Mouse (Mus musculus): ENCODE results near the gene Inava. TPM values are rescaled to one million over a fixed set of nuclear protein-coding genes. Genes with fewer than 3 reads are reported as not detected.

The Inava gene
- 3.3 TPM in 2 replicates for polyA plus RNA-seq (2012; rRNA removed)

DNA sequence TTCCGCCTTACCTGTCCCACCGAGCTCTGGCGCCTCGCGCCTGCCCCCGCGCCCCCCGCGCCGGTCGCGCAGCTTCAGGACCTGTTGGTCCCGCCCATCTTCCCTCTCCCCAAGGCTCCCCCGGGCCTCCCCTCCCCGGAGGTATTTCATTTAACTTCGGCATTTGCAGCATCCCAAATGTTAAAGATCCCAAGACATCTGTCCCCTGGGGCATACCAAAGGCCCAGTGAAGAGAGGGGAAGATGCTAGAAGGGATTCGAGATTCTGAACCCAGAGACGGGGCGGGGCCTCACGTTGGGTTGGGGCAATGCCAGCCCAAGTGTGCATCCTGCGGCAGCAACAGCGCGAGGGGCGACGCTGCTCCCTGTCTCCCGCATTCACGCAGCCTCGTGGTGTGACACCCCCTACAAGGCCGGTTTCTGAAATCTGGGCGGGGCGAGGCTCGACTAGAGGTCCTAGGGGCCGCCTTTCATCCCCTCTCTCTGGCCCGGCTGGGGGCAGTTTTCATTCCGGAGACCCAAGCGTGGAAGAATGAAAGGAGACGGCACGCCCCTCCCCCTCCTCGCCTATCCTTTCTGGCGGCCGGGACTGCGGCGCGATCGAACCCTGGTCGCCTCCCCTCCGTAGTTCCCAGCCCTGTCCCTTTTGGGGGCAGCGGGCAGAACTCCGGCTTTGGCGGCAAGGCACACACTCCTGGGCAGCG is at the start of gene Inava:
Gene Inava, minus strand, starts transcription at position 373 of the 703 bp plus-strand sequence.
- no peak within 1 kb of the TSS for H3K27ac ChIP-seq (ENCODE audit: insufficient read depth, low read length)
- TF ChIP-seq POLR2A (IDR thresholded peaks at IDR 0.05; ENCODE audit: extremely low read depth, insufficient read depth, low read length) (no peak), CTCF (IDR thresholded peaks at IDR 0.05; ENCODE audit: extremely low read depth, insufficient read depth, low read length) (no peak)
- peak within 1 kb of the TSS; percentile 44 for H3K4me3 ChIP-seq (ENCODE audit: insufficient read depth, low read length)
- no peaks in the 10 kb centered on the region for H3K4me1 ChIP-seq (ENCODE audit: control insufficient read depth, insufficient read depth, low read length)

DNA sequence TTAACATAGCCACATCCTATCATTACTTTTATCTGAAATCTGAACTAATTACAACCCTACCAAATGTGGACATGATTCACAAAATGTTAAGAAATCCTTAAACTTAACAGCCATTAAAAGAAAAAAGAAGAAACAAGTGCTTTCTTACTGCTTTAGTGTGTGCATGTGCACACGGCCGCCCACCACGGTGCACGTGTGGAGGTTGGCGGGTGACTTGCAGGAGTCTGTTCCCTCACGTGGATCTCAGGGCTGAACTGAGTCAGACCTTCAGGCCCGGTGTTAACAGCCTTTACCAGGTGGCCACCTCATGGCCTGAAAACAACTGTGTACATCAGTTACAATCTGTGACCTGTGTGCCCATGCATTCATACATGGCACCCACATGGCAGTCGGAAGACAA is 43.3 kb upstream of the Inava start:
- peaks cover 2% of the 10 kb centered on the region; the same call in 1 of the 2 replicates for H3K4me1 ChIP-seq (ENCODE audit: control insufficient read depth, insufficient read depth, low read length)
- TF ChIP-seq POLR2A (IDR thresholded peaks at IDR 0.05; ENCODE audit: extremely low read depth, insufficient read depth, low read length) (no peak), CTCF (IDR thresholded peaks at IDR 0.05; ENCODE audit: extremely low read depth, insufficient read depth, low read length) (no peak)
- no peak overlapping the region for H3K27ac ChIP-seq (ENCODE audit: insufficient read depth, low read length)
- no peak overlapping the region for H3K4me3 ChIP-seq (ENCODE audit: insufficient read depth, low read length)

DNA sequence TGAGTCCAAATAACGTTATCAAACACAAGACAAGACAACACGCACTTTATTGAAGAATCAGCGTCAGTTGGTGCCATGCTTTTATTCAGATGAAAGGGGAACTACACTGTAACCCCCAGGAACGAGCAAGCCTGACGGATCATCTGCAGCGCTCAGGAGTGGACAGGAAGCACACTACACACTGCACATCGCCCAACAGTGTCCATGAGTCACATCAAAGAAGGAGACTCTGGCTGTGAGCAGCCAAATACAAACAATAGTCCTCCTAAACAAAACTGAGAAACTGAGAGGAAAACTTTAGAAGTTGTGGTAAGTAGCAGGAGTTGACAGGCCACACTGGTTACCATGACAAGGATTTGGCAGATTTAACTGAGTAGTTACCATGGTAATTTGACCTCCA is 34.2 kb upstream of the Inava start:
- TF ChIP-seq POLR2A (IDR thresholded peaks at IDR 0.05; ENCODE audit: extremely low read depth, insufficient read depth, low read length) (no peak), CTCF (IDR thresholded peaks at IDR 0.05; ENCODE audit: extremely low read depth, insufficient read depth, low read length) (no peak)
- Histone ChIP-seq H3K27ac (ENCODE audit: insufficient read depth, low read length) (no peak overlapping the region), H3K4me3 (ENCODE audit: insufficient read depth, low read length) (no peak overlapping the region), H3K4me1 (ENCODE audit: control insufficient read depth, insufficient read depth, low read length) (no peaks in the 10 kb centered on the region)

DNA sequence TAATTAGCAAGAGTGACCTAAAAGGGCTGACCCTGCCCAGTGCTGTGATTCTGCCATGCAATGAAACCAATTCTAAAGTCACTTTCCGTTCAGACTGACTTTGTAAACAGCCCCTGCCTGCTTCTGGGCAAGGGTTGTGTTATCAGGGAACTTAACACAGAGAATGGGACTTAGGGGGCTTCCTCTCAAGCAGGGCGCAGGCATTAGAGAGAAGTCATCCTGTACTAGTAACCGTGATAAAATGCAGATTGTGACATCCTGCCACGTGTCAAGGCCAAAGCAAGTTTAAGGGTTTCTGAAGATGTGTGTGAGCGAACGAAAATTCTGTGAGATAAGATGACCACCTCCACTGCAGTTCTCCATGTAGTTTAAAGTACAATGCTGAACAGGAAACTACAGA is 32.1 kb upstream of the Inava start:
- H3K4me3 ChIP-seq (ENCODE audit: insufficient read depth, low read length), result no peak overlapping the region
- no peaks in the 10 kb centered on the region for H3K4me1 ChIP-seq (ENCODE audit: control insufficient read depth, insufficient read depth, low read length)
- TF ChIP-seq CTCF (IDR thresholded peaks at IDR 0.05; ENCODE audit: extremely low read depth, insufficient read depth, low read length) (no peak), POLR2A (IDR thresholded peaks at IDR 0.05; ENCODE audit: extremely low read depth, insufficient read depth, low read length) (no peak)
- H3K27ac ChIP-seq (ENCODE audit: insufficient read depth, low read length), result no peak overlapping the region

DNA sequence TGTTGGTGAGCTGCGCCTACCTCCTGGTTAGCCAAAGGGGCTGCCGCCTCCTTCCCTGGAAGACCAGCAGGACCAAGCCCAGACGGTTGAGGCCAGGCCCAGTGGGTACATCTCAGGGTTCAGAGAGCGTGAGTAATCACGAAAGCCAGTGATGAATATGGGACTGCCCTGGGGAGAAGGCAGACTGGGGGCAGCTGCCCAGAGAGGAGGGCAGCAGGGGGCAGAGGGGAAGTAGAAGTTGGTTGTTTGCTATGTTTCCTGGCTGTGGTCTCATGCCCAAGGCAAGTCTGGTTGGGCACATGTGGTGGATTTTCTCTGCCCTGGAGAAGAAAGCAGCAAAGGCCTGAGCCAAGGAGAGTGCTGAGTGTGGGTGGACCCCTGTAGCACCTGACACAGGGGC is 29.3 kb upstream of the Inava start:
- Histone ChIP-seq H3K4me3 (ENCODE audit: insufficient read depth, low read length) (no peak overlapping the region), H3K27ac (ENCODE audit: insufficient read depth, low read length) (no peak overlapping the region), H3K4me1 (ENCODE audit: control insufficient read depth, insufficient read depth, low read length) (peaks cover 3% of the 10 kb centered on the region; the same call in 1 of the 2 replicates)
- no peak for TF ChIP-seq CTCF (IDR thresholded peaks at IDR 0.05; ENCODE audit: extremely low read depth, insufficient read depth, low read length)
- no peak for TF ChIP-seq POLR2A (IDR thresholded peaks at IDR 0.05; ENCODE audit: extremely low read depth, insufficient read depth, low read length)

DNA sequence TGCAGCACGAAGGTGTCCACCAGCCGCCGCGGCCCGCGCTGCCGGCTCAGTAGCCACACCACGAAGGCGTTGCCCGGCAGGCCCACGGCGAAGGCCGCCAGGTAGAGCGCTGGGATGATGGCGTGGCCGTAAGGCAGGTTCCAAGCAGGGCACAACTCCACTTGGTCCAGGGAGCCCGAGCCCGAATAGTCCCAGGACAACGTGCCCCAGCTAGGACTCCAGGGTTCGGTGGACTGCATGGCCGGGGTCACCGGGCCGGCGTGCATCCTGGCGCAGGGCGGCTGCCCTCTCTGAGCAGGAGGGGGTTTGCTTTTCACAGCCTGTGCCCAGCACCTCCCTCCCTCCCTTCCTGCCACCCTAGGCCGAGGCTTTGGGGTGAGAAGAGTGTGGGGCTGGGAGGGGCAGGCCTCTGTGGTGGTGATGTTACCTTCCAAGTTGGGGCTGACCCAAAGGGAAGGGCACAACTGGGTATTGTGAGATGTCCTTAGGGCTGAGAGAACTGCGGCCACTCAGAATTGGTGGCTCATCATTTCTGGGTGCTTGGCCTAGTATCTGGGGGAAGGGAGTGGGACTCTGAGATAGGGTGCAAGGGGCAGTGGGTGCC is 26.7 kb upstream of the Inava start, which contains the start of gene Gpr25:
Gene Gpr25, minus strand, starts transcription at position 239 of the 604 bp plus-strand sequence.
- TF ChIP-seq CTCF (IDR thresholded peaks at IDR 0.05; ENCODE audit: extremely low read depth, insufficient read depth, low read length) (no peak), POLR2A (IDR thresholded peaks at IDR 0.05; ENCODE audit: extremely low read depth, insufficient read depth, low read length) (no peak)
- H3K4me1 ChIP-seq (ENCODE audit: control insufficient read depth, insufficient read depth, low read length), result peaks cover 3% of the 10 kb centered on the region; the same call in 1 of the 2 replicates
- peak within 1 kb of the TSS; percentile 88 for H3K4me3 ChIP-seq (ENCODE audit: insufficient read depth, low read length)
- H3K27ac ChIP-seq (ENCODE audit: insufficient read depth, low read length), result peak within 1 kb of the TSS; percentile 93

DNA sequence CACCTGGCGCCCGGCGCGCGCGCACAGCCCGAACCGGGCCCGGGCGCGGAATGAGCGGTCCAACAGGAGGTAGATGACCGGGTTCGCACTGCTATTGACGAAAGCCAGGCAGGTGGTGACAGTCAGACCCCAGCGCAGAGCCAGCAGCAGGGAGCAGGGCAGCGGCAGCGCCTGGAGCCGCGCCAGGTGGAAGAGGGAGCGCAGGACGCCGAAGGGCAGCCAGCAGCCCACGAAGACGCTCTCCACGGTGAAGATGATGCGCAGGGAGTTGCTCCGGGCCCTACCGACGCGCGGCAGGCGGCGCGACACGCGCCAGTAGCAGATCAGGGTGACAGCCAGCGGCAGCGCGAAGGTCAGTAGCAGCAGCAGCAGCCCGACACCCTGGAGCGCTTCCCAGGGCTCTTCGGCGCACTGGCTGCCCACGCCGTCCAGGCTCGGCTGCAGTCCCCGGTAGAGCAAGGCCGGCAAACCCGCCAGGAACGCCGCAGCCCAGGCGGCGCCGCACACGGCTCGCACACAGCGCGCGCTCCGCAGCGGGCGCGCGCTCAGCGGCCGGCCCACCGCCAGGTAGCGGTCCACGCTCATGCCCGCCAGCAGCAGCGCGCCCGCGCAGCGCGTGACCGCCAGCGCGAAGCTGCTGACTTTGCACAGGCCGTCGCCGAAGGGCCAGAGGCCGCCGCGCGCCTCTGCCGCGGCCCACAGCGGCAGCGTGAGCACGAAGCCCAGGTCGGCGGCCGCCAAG is 26.0 kb upstream of the Inava start:
- peak overlapping the region; percentile 93 for H3K27ac ChIP-seq (ENCODE audit: insufficient read depth, low read length)
- TF ChIP-seq POLR2A (IDR thresholded peaks at IDR 0.05; ENCODE audit: extremely low read depth, insufficient read depth, low read length) (peak; percentile 55; the same call in 1 of the 2 replicates), CTCF (IDR thresholded peaks at IDR 0.05; ENCODE audit: extremely low read depth, insufficient read depth, low read length) (no peak)
- H3K4me1 ChIP-seq (ENCODE audit: control insufficient read depth, insufficient read depth, low read length), result peaks cover 3% of the 10 kb centered on the region; the same call in 1 of the 2 replicates
- H3K4me3 ChIP-seq (ENCODE audit: insufficient read depth, low read length), result peak overlapping the region; percentile 88

DNA sequence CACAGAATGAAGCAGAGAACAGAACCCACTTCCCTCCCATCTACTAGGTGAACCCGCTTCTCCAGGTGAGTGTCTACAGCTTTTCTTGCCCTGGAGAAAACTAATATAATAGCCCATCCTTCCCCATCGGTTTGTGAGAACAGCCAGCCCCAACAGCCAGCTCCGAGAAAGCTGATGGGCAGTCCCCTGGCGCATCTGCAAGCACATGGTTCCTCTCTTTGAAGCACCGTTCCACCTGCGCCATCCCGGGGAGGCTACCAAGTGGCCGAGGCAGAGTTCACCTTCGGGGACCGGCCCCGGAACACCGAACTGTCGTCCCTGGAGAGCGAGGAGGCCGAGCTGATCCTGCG is 25.5 kb upstream of the Inava start:
- Histone ChIP-seq H3K27ac (ENCODE audit: insufficient read depth, low read length) (no peak overlapping the region), H3K4me3 (ENCODE audit: insufficient read depth, low read length) (peak overlapping the region; percentile 88)
- no peak for TF ChIP-seq POLR2A (IDR thresholded peaks at IDR 0.05; ENCODE audit: extremely low read depth, insufficient read depth, low read length)
- TF ChIP-seq CTCF (IDR thresholded peaks at IDR 0.05; ENCODE audit: extremely low read depth, insufficient read depth, low read length), result no peak

DNA sequence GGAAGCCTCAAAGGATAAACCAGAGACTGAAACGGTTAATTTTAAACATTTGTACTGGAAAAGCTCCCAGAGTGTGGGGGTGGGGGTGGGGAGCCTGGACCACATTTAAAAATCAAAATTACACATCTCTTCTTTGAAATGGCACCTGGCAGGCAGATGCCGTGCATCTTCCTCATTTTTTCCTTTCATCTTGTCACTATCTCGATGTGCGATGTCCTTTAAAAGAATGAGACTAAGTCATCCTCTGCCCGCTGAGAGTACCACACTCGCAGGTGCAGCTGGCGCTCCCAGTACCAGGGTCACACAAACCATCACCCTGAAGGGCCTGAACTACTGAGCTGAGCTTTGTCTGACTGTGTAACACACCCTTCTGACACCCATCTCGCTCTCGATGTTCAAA is 24.4 kb upstream of the Inava start:
- H3K4me3 ChIP-seq (ENCODE audit: insufficient read depth, low read length), result no peak overlapping the region
- H3K4me1 ChIP-seq (ENCODE audit: control insufficient read depth, insufficient read depth, low read length), result peaks cover 3% of the 10 kb centered on the region; the same call in 1 of the 2 replicates
- H3K27ac ChIP-seq (ENCODE audit: insufficient read depth, low read length), result no peak overlapping the region
- TF ChIP-seq CTCF (IDR thresholded peaks at IDR 0.05; ENCODE audit: extremely low read depth, insufficient read depth, low read length), result no peak
- TF ChIP-seq POLR2A (IDR thresholded peaks at IDR 0.05; ENCODE audit: extremely low read depth, insufficient read depth, low read length), result no peak

More for the DNA sequence above, 25.5 kb upstream of the Inava start:
- peaks cover 3% of the 10 kb centered on the region; the same call in 1 of the 2 replicates for H3K4me1 ChIP-seq (ENCODE audit: control insufficient read depth, insufficient read depth, low read length)
